Mouse (Mus musculus): ENCODE data around the gene Stil.

- no peak for TF ChIP-seq CTCF (IDR thresholded peaks at IDR 0.05; ENCODE audit: control insufficient read depth, insufficient read depth, low read length)
- TF ChIP-seq POLR2A (IDR thresholded peaks at IDR 0.05; ENCODE audit: borderline replicate concordance, control insufficient read depth, low read depth, low read length) = no peak
Observed at GRCm38 (mm10) chr4:115071668-115072067, 71.7 kb downstream of the Stil start.

All from bone marrow, adult 2 months (tissue).